Mouse (Mus musculus) heart, postnatal 4 days (tissue): ENCODE measurements around the gene Sftpa1. TPM values are rescaled to one million over a fixed set of nuclear protein-coding genes. Genes with fewer than 3 reads are reported as not detected.

ENCODE experiments used
- DNase-seq: peaks from one replicate; pipeline ENCODE4 v3.0.0; 2021
- total RNA-seq, 2 experiments: library from RNA; stranded (reverse); gene quantifications; 2 replicates each; pipeline ENCODE4 v1.2.3; 2021

Gene Sftpa1
- not detected for total RNA-seq

GRCm38 (mm10) chr14:41131540-41131939, at the start of gene Sftpa1:
Sftpa1 (plus strand) TSS chr14:41131782.
- no peak for DNase-seq

- DNase-seq = no peak
These were observed 49.2 kb upstream of the Sftpa1 start for GRCm38 (mm10) chr14:41082408-41082807.

DNA sequence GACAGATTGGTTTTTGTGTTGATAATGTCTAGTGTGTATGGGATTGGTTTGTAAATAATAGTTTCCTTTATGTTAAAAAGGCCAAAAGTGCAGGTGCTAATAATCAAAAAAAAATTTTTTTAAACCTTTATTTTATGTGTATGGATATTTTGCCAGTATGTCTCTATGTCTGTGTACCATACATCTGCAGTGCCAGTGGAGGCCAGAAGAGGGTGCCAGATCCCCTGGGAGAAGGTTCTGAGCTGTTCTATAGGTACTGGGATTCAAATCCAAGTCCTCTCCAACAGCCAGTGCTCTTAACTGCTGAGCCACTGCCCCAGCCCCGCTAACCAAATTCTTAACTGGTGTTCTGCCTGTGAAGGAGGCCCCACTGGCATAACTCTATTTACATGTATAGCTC, 44.1 kb upstream of the Sftpa1 start:
- peak; percentile 9 for DNase-seq

- DNase-seq = peak; percentile 21
These were observed 40.8 kb upstream of the Sftpa1 start for GRCm38 (mm10) chr14:41090777-41091176.

DNA sequence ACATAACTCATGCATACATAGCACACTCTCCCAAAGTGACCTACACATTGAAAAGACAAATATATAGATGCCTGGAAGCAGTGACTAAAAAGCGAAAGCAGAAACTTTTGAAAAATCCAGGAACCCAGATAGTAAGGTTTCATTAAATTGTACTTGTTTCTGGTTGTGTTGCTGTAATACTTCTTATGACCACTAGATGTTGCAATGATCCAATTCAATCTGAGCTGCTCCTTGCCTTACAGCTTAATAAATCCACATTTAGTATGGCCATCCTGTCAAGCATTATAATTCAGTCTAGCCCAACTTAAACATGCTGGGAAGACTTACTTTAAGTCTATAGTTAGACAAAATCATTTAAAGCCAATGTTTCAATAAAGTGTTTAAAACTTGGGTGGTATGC, 37.5 kb upstream of the Sftpa1 start:
- DNase-seq = no peak

DNA sequence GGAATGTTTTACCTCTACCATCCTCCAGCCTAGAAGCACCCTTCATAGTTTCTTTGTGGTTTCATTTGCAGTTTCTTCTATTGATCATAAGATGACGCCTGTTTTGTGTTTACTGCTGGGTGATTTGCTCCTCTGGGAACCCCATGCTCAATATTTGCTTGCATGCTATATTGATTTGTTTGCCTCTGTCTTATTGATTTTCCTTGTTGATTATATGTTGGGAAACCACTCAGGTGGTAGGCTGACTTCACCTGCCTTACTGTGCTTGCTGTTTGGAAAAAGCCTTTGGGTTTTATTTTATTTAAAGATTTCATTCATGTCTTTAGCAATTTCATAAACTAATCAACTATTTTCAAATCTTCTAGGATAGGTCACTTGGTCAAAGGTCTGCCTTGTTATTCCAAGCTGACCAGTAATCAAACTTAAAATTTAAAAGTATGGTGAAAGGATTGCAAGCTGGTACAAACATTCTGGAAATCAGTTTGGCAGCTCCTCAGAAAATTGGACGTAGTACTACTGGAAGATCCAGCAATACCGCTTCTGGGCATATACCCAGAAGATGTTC, 35.2 kb upstream of the Sftpa1 start:
- no peak for DNase-seq

- no peak for DNase-seq
These were observed 32.9 kb upstream of the Sftpa1 start for GRCm38 (mm10) chr14:41098726-41099125.

GRCm38 (mm10) chr14:41100712-41101111, 30.9 kb upstream of the Sftpa1 start:
- DNase-seq = no peak

DNA sequence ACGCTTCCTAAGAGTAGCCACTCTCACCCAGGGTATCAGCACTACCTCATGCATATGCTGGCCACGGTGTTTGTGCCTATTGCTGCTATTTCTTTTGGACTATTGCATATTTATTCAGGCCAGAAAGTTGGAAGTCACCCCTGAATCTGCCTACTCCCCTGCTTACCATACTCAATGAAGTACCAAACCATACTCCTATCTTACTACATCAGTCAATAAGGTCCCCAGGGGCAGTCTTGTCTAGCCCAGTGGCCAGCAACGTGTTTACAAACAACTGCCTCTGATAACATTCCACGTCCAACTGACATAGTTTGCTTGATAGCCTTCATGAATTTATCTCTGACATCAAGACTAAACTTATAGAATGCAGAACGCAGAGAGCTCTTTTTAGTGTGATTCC, 30.3 kb upstream of the Sftpa1 start:
- DNase-seq = no peak

- no peak for DNase-seq
These were observed 29.3 kb upstream of the Sftpa1 start for GRCm38 (mm10) chr14:41102269-41102668.

- DNase-seq = no peak
These were observed 26.6 kb upstream of the Sftpa1 start, which contains the start of gene Mat1a for GRCm38 (mm10) chr14:41104853-41105444. Mat1a (plus strand) TSS chr14:41105035.

- DNase-seq = no peak
These were observed 20.4 kb upstream of the Sftpa1 start for GRCm38 (mm10) chr14:41111031-41111668.

- DNase-seq = no peak
These were observed 18.6 kb upstream of the Sftpa1 start for GRCm38 (mm10) chr14:41112944-41113343.

DNA sequence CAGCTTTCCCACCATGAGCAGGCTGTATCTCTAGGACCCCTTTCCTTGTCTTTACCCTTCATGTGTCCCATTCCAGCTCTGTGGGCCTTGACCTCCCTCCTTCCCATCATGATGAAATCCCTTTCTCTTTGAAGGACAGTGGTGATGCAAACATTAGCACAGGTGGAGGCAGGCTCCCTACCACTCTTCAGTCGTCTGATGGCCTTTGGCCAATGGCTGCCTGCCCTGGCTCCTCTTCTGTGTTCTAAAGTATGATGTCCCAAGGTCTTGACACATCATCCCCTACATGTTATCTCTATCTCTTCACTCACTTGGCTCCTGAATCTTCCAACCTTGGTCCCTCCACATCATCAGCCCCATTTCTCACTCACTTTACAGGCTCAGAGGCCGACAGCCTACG, 15.3 kb upstream of the Sftpa1 start:
- no peak for DNase-seq

GRCm38 (mm10) chr14:41124683-41125082, 6.9 kb upstream of the Sftpa1 start:
- DNase-seq = no peak

DNA sequence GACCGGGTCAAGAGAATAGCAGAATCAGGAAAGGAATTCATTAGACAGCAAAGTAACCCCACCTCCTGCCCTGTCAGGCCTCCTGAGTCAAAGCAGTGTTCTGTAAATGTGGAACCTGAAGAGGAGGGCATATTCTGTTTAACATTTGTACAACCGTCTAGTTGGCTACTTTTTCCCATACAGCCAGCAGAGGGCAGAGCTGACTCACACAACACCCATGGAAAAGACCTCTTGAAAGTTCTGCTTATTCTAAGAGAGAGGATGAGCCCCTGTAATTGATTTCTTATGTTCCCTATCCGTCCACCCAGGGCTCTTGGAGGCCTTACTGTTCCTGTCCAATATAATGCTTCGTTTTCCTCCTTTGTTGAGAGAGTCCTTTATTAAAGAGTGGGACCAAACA, 3.6 kb upstream of the Sftpa1 start:
- DNase-seq = peak; percentile 22

GRCm38 (mm10) chr14:41137006-41137405, 5.4 kb downstream of the Sftpa1 start:
- no peak for DNase-seq

GRCm38 (mm10) chr14:41140686-41141085, 9.1 kb downstream of the Sftpa1 start:
- no peak for DNase-seq

DNA sequence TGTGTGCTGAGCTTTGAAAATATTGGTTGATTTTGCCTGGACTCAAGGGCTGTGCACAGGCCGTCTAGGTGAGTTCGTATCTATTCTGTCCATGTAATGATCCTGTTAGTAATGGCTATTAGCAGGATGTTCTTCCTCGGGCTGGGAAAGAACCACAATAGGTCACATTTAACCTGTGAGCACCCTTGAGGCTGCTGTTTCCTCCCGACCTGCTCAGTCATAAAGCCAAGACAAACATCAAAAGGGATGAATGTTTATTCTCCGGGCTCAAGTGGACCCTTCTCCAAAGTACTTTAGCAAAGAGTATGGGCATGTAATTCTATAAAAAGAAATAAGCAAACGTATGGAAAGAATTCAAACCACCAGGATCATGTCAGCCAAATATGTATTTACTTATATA, 14.5 kb downstream of the Sftpa1 start:
- DNase-seq = no peak

GRCm38 (mm10) chr14:41146922-41147321, 15.3 kb downstream of the Sftpa1 start:
- DNase-seq = no peak

- DNase-seq = no peak
These were observed 15.8 kb downstream of the Sftpa1 start for GRCm38 (mm10) chr14:41147356-41147755.

DNA sequence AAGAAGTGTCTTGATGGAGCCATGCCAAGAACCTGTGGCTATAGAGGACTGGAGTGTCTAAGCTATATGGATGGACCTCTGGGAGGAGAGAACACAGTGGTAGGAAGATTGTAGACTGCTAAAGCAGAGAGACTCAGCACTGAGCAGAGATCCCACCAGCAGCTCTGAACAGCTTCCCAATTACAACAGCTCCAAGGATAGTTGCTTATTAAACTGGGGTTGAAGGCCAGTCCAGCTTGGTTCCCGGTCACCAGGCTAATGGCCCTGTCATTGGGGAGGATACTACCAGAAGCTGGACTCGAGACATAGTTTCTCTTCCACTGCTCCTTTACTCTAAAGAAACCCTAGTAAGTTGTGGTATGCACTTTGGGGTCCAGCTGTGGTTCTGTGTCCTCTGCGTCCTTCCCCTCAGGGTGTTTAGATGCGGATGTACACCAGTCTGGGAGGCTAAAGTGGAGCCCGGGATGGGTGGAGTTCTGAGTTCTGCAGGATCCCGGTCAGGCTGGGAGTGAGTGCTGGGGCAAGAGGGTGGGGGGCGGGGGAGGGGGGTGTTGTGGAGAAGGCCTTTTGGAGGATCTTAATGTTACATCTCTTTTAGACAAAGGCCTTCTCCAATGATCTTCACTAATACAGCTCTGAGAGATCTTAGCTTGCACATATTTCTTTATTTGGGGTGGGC, 19.8 kb downstream of the Sftpa1 start, which contains the start of gene Mbl1:
Gene Mbl1, plus strand, starts transcription at position 239 of the 679 bp plus-strand sequence.
- no peak for DNase-seq

DNA sequence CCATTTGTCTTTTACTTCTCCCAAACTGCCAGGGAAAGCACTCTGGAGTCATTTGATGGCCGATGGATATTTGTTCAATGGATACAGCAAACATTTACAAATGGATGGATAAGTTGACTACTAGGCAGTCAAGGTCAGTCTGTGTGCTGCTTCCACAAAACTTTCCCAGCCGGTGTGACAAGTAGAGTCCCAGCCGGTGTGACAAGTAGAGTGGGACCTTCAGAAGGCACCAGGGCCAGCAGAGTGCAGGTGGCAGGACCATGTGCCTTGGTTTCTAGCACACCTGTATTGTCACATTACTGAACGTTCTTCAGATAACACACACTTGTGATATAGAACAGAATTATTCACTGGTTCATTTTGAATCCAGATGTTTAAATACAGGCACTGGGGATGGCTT, 28.5 kb downstream of the Sftpa1 start:
- DNase-seq = no peak

DNA sequence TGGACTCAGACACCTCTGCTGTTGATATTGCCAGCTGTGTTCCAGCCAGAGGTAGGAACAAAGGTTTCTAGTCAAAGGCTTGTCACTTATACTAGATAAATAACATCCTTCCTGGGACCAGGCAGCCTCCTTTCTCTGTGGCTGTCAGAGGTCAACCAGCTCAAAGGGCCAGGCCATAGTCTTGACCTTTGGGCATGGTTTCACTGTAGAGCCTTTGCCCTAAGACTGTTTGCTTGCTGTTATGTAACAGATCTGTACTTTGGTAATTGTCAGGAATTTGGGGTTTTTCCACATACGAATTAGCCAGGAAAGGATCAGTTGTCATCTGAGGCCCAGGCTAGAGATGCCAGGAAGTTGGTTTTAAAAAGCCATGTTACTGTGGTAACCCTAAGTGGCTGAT, 29.2 kb downstream of the Sftpa1 start:
- no peak for DNase-seq
